Mouse (Mus musculus) limb, embryonic 14.5 days (tissue): ENCODE data around the gene Ephb3. TPM values are rescaled to one million over a fixed set of nuclear protein-coding genes. Genes with fewer than 3 reads are reported as not detected.

Source experiments
- ATAC-seq: fragments of 200-750 bp; cut with Nextera tagmentation; 2 replicates; pipeline ENCODE4 v1.8.0; 2017; ENCODE audit warnings: low read depth, moderate number of reproducible peaks, moderate TSS enrichment; ENCODE audit not compliant: low FRiP score
- DNase-seq: peaks from one replicate; pipeline ENCODE4 v3.0.0-alpha.2; 2015; ENCODE audit warnings: low spot score
- H3K27ac ChIP-seq: fragments of 300-500 bp; sonication (generic); replicated peaks from 2 replicates; pipeline ENCODE4 v1.5.1; 2014; ENCODE audit warnings: low read depth, mild to moderate bottlenecking, low read length, moderate library complexity, mixed read lengths
- H3K27me3 ChIP-seq: fragments of 300-500 bp; sonication (generic); 2 replicates; pipeline ENCODE4 v1.6.1; 2014; ENCODE audit warnings: low read length, mixed read lengths; ENCODE audit not compliant: control insufficient read depth, insufficient read depth
- H3K36me3 ChIP-seq: fragments of 300-500 bp; sonication (generic); 2 replicates; pipeline ENCODE4 v1.6.1; 2014; ENCODE audit warnings: mild to moderate bottlenecking, low read length, moderate library complexity, mixed read lengths; ENCODE audit not compliant: control insufficient read depth, insufficient read depth
- H3K4me1 ChIP-seq: fragments of 300-500 bp; sonication (generic); 2 replicates; pipeline ENCODE4 v1.6.1; 2014; ENCODE audit warnings: antibody characterized with exemption, low read length, mixed read lengths; ENCODE audit not compliant: control insufficient read depth, insufficient read depth
- H3K4me2 ChIP-seq: fragments of 300-500 bp; sonication (generic); replicated peaks from 2 replicates; pipeline ENCODE4 v1.6.1; 2014; ENCODE audit warnings: low read depth, mild to moderate bottlenecking, low read length, moderate library complexity; ENCODE audit not compliant: severe bottlenecking
- H3K4me3 ChIP-seq: fragments of 300-500 bp; sonication (generic); replicated peaks from 2 replicates; pipeline ENCODE4 v1.5.1; 2014; ENCODE audit warnings: low read length
- H3K9ac ChIP-seq: fragments of 300-500 bp; sonication (generic); 2 replicates; pipeline ENCODE4 v1.6.1; 2014; ENCODE audit warnings: mild to moderate bottlenecking, low read depth, low read length, moderate library complexity; ENCODE audit not compliant: severe bottlenecking
- H3K9me3 ChIP-seq: fragments of 300-500 bp; sonication (generic); 2 replicates; pipeline ENCODE4 v1.6.1; 2016; ENCODE audit warnings: low read length; ENCODE audit not compliant: control insufficient read depth
- POLR2A ChIP-seq: fragments of 200-500 bp; IDR thresholded peaks from 2 replicates; pipeline ENCODE4 v1.8.0; 2012; ENCODE audit warnings: inconsistent platforms, mild to moderate bottlenecking, moderate library complexity, borderline replicate concordance; ENCODE audit not compliant: insufficient read depth, insufficient read length; ENCODE audit errors: extremely low read depth
- WGBS: fragments of 180-500 bp; shearing (Covaris S2); extraction: QIAGEN DNeasy Blood & Tissue Kit; methylation state at CpG from one replicate; pipeline ENCODE4 v1.1.7; 2014; 5-methylcytosine and 5-hydroxymethylcytosine counted together
- polyA plus RNA-seq, 2 experiments: library from polyadenylated mRNA; depleted of rRNA in 1 of 2; stranded (reverse) in 1 of 2; unstranded in 1 of 2; fragments of >200 nt; fragmentation: Nextera tagmentation in 1 of 2; extraction: Ambion mirVana in 1 of 2; gene quantifications; 2 replicates each; pipeline versions ENCODE4 v1.2.1 to v1.2.3; 2012 to 2014

Gene Ephb3
- polyA plus RNA-seq, 2 experiments: 37.0 to 70.9 TPM

- TF ChIP-seq POLR2A: no peak
- DNase-seq (no peak), ATAC-seq (no peak; the same call in 1 of the 2 replicates)
- H3K4me1 ChIP-seq: peaks cover 34% of the 10 kb centered on the region
- no peaks in the 10 kb centered on the region; the same call in 1 of the 2 replicates for H3K36me3 ChIP-seq
- peak overlapping the region; percentile 97 for H3K9ac ChIP-seq
- peak overlapping the region; percentile 93 for H3K4me3 ChIP-seq
- H3K27ac ChIP-seq: peak overlapping the region; percentile 85
- no peaks in the 10 kb centered on the region for H3K9me3 ChIP-seq
- under 1% methylated on average over 49 of the region's 60 CpGs for WGBS
- H3K27me3 ChIP-seq: no peaks in the 10 kb centered on the region
- H3K4me2 ChIP-seq: peak overlapping the region; percentile 86
Observed at GRCm38 (mm10) chr16:21205093-21205886, 735 bp downstream of the Ephb3 start.

- no peak for DNase-seq
- WGBS: 42% methylated on average over 4 of the region's 4 CpGs
Observed at GRCm38 (mm10) chr16:21208001-21208565, 3.5 kb downstream of the Ephb3 start.

DNA sequence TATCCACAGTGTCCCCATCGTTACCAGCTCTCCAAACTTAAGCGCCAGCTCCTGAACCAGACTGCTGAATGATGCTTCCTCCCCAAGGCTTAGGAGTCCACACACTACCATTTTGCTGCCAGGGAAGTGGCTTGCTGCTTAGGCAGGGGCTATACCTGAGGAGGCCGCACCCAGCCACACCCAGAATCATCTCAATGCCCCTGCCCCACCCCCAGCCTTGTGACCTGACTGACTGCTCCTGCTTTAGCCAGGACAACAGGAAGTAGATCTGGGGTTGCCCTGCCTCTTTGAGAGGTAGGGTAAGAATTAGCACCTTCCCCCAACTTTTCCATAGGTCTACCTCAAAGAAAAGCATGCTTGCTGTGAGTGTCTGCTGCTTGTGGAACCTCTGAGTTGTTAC lies 4.7 kb downstream of the Ephb3 start:
- Histone ChIP-seq H3K27ac (peak overlapping the region; percentile 52), H3K4me2 (peak overlapping the region; percentile 86), H3K4me3 (peak overlapping the region; percentile 39; the same call in 1 of the 2 replicates), H3K9me3 (no peaks in the 10 kb centered on the region), H3K27me3 (no peaks in the 10 kb centered on the region), H3K9ac (no peak overlapping the region), H3K36me3 (peaks cover 21% of the 10 kb centered on the region), H3K4me1 (peaks cover 54% of the 10 kb centered on the region)
- DNase-seq: no peak
- no peak for ATAC-seq
- WGBS: 76% methylated on average over 3 of the region's 3 CpGs
- no peak for TF ChIP-seq POLR2A

More at GRCm38 (mm10) chr16:21208001-21208565, 3.5 kb downstream of the Ephb3 start:
- peaks cover 56% of the 10 kb centered on the region for H3K4me1 ChIP-seq
- no peaks in the 10 kb centered on the region for H3K9me3 ChIP-seq
- ATAC-seq: no peak
- H3K4me3 ChIP-seq: peak overlapping the region; percentile 93
- H3K27me3 ChIP-seq: no peaks in the 10 kb centered on the region
- H3K36me3 ChIP-seq: peaks cover 11% of the 10 kb centered on the region
- peak overlapping the region; percentile 97; the same call in 1 of the 2 replicates for H3K9ac ChIP-seq
- 0 out of 2 replicates have a peak overlapping the region, but pooled peaks have one; percentile 8 for H3K27ac ChIP-seq
- peak overlapping the region; percentile 86 for H3K4me2 ChIP-seq
- TF ChIP-seq POLR2A: no peak

DNA sequence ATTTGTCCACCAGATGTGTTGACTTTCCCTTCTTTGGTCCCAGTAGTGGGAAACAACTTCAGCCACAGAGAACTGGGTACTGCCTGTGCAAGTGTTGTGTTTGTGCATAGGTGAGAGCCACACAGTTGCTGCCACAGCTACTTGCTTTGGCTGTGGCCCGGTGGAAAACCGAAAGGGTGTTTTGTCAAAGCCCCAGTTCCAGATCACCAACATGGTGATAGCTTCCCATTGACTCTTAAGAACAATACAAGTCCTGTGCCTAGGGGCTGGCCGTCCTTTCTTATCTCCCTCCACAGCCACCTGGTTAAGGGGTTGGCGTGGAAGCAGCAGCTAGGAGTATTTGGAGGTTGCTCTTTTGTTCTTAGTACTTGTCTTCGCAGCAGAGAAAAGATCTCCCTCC lies 5.6 kb downstream of the Ephb3 start:
- 9% methylated on average over 5 of the region's 5 CpGs for WGBS
- ATAC-seq (no peak), DNase-seq (no peak)
- no peak for TF ChIP-seq POLR2A
- no peaks in the 10 kb centered on the region for H3K9me3 ChIP-seq
- H3K4me1 ChIP-seq: peaks cover 63% of the 10 kb centered on the region
- no peaks in the 10 kb centered on the region for H3K27me3 ChIP-seq
- peaks cover 30% of the 10 kb centered on the region for H3K36me3 ChIP-seq
- peak overlapping the region; percentile 39 for H3K4me3 ChIP-seq
- peak overlapping the region; percentile 77 for H3K4me2 ChIP-seq
- H3K9ac ChIP-seq: peak overlapping the region; percentile 38
- peak overlapping the region; percentile 95 for H3K27ac ChIP-seq

DNA sequence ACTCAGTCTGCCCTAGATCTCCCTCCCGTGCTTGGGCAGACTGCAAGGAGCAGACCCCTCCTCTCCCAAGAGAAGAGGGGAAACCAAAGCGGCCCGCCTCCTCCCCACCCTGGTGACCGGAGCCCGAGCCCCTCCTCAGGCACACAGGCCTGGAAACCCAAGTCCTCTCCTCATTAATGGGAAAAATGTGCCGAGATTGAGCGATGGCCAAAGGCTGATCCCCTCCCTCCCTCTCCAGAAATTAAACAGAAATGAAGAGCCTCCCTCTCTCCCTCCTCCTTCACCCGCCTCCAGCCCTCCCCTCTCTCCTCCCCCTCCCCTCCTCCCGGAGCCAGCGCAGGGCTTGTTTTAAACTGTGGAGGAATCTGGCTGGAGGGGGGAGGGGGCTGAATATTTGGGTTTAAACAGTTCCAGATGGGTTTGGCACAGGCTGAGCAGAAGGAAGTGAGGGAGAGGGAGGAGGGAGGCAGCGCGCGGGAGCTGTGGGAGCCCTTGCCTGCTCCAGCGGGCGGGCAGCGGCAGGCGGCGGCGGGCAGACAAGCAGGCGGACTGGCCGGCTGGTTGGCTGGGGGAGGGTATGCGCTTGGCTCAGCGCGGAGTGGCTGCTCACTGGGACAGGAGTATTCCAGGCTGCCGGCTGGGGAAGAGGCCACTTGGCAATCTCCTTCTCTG lies 6.2 kb downstream of the Ephb3 start:
- Histone ChIP-seq H3K27me3 (no peaks in the 10 kb centered on the region), H3K4me2 (peak overlapping the region; percentile 77), H3K27ac (peak overlapping the region; percentile 95), H3K36me3 (peaks cover 36% of the 10 kb centered on the region), H3K4me1 (peaks cover 69% of the 10 kb centered on the region), H3K9me3 (no peaks in the 10 kb centered on the region), H3K4me3 (peak overlapping the region; percentile 39), H3K9ac (peak overlapping the region; percentile 53)
- under 1% methylated on average over 17 of the region's 25 CpGs for WGBS
- TF ChIP-seq POLR2A: peak; percentile 43; the same call in 1 of the 2 replicates
- peak; percentile 97 for DNase-seq
- ATAC-seq: peak; percentile 93
